Mouse (Mus musculus): Measurements from ENCODE around the gene Cux1. TPM values are rescaled to one million over a fixed set of nuclear protein-coding genes. Genes with fewer than 3 reads are reported as not detected.

Gene Cux1
- polyA plus RNA-seq, 1 experiment, result 149 TPM

DNA sequence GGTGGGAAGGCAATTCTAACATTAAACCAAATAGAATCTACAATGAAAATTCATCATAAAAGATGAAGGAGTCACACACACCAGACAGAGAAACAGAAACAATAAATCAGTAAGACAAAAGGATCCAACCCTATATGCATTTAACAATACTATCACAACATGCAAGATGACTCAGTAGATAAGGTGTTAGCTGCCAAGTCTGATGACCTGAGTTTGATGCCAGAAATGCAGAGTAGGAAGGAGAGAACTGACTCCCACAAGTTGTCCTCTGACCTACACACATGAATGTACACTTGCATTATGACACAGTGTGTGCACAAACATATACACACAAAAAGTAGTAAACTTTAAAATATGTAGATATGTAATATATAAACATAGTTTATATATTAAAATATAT is 24.1 kb downstream of the Cux1 start:
- H3K4me1 ChIP-seq (ENCODE audit: control insufficient read depth, insufficient read depth, low read length), result peaks cover 24% of the 10 kb centered on the region
- TF ChIP-seq CTCF (IDR thresholded peaks at IDR 0.05; ENCODE audit: low read depth, low read length) (no peak), POLR2A (IDR thresholded peaks at IDR 0.05; ENCODE audit: borderline replicate concordance, low read depth, low read length) (no peak)
- no peak overlapping the region for H3K4me3 ChIP-seq (ENCODE audit: insufficient read depth, low read length)
- H3K27ac ChIP-seq (ENCODE audit: insufficient read depth, low read depth, low read length), result no peak overlapping the region

- Histone ChIP-seq H3K4me1 (ENCODE audit: control insufficient read depth, insufficient read depth, low read length) (peaks cover 43% of the 10 kb centered on the region), H3K4me3 (ENCODE audit: insufficient read depth, low read length) (no peak overlapping the region), H3K27ac (ENCODE audit: insufficient read depth, low read depth, low read length) (no peak overlapping the region)
- TF ChIP-seq CTCF (IDR thresholded peaks at IDR 0.05; ENCODE audit: low read depth, low read length) (no peak), POLR2A (IDR thresholded peaks at IDR 0.05; ENCODE audit: borderline replicate concordance, low read depth, low read length) (no peak)
Observed at GRCm38 (mm10) chr5:136540952-136541351, 26.3 kb downstream of the Cux1 start.

- Histone ChIP-seq H3K4me3 (ENCODE audit: insufficient read depth, low read length) (no peak overlapping the region), H3K27ac (ENCODE audit: insufficient read depth, low read depth, low read length) (no peak overlapping the region), H3K4me1 (ENCODE audit: control insufficient read depth, insufficient read depth, low read length) (peaks cover 43% of the 10 kb centered on the region)
- TF ChIP-seq POLR2A (IDR thresholded peaks at IDR 0.05; ENCODE audit: borderline replicate concordance, low read depth, low read length), result no peak
- TF ChIP-seq CTCF (IDR thresholded peaks at IDR 0.05; ENCODE audit: low read depth, low read length), result no peak
Observed at GRCm38 (mm10) chr5:136540055-136540838, 27.0 kb downstream of the Cux1 start.

DNA sequence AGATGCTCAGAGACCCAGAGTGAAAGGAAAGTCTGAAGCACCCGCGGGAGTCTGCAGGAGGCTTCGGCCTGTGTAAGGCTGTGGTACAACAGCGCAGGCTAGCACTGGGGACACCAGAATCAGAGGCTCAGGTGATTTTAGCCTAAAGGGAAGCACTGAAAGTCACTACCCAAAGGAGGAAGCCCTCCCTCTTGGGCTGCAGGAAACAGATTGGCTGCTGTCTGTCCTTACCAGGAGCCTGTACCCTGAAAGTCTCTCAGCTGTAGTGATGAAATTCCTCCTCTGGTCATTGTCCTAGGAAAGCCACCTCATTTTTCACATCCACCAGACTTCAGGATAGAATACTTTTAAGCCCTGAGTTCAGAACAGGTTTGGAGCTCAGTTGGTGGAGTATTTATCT is 30.5 kb downstream of the Cux1 start:
- TF ChIP-seq POLR2A (IDR thresholded peaks at IDR 0.05; ENCODE audit: borderline replicate concordance, low read depth, low read length) (no peak), CTCF (IDR thresholded peaks at IDR 0.05; ENCODE audit: low read depth, low read length) (no peak)
- Histone ChIP-seq H3K4me3 (ENCODE audit: insufficient read depth, low read length) (no peak overlapping the region), H3K27ac (ENCODE audit: insufficient read depth, low read depth, low read length) (no peak overlapping the region), H3K4me1 (ENCODE audit: control insufficient read depth, insufficient read depth, low read length) (peaks cover 69% of the 10 kb centered on the region)

DNA sequence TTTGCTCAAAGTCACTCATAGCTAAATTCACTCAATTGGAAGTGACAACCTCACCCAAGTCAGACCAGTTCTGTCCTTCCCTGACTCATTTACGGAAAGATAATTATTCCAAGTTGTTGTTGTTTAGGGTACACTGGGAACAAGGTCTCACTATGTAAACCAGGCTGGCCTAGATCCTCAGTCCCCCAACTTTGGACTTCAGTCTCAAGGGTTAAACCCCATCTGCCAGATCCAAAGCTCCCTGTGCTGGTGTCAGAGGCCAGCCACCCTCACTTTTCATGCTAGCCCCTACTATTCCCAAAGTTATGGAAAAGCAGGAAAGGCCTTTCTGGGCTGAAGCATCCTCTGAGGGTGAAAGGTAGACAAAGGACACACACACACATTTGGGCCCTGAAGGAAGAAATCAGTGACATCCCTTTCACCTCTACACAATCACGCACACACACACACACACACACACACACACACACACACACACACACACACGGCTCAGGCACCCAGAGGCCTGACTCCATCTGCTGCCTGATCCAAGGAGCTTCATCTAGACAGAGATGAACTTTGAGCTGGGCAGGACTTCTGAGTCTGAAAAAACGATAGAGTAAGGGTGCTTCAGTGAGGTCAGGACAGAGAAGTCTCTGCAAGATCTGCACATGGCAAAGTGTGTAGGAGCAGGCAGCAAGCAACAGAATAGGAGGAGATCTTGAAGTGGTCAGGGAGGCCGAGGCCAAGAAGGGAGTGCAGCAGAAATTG is 31.1 kb downstream of the Cux1 start:
- peaks cover 75% of the 10 kb centered on the region for H3K4me1 ChIP-seq (ENCODE audit: control insufficient read depth, insufficient read depth, low read length)
- no peak overlapping the region for H3K4me3 ChIP-seq (ENCODE audit: insufficient read depth, low read length)
- TF ChIP-seq POLR2A (IDR thresholded peaks at IDR 0.05; ENCODE audit: borderline replicate concordance, low read depth, low read length) (no peak), CTCF (IDR thresholded peaks at IDR 0.05; ENCODE audit: low read depth, low read length) (no peak)

GRCm38 (mm10) chr5:136535204-136535603 is 32.1 kb downstream of the Cux1 start:
- Histone ChIP-seq H3K4me3 (ENCODE audit: insufficient read depth, low read length) (no peak overlapping the region), H3K27ac (ENCODE audit: insufficient read depth, low read depth, low read length) (no peak overlapping the region), H3K4me1 (ENCODE audit: control insufficient read depth, insufficient read depth, low read length) (peaks cover 82% of the 10 kb centered on the region)
- no peak for TF ChIP-seq CTCF (IDR thresholded peaks at IDR 0.05; ENCODE audit: low read depth, low read length)
- TF ChIP-seq POLR2A (IDR thresholded peaks at IDR 0.05; ENCODE audit: borderline replicate concordance, low read depth, low read length), result no peak

More for the DNA sequence above, 31.1 kb downstream of the Cux1 start:
- no peak overlapping the region for H3K27ac ChIP-seq (ENCODE audit: insufficient read depth, low read depth, low read length)

DNA sequence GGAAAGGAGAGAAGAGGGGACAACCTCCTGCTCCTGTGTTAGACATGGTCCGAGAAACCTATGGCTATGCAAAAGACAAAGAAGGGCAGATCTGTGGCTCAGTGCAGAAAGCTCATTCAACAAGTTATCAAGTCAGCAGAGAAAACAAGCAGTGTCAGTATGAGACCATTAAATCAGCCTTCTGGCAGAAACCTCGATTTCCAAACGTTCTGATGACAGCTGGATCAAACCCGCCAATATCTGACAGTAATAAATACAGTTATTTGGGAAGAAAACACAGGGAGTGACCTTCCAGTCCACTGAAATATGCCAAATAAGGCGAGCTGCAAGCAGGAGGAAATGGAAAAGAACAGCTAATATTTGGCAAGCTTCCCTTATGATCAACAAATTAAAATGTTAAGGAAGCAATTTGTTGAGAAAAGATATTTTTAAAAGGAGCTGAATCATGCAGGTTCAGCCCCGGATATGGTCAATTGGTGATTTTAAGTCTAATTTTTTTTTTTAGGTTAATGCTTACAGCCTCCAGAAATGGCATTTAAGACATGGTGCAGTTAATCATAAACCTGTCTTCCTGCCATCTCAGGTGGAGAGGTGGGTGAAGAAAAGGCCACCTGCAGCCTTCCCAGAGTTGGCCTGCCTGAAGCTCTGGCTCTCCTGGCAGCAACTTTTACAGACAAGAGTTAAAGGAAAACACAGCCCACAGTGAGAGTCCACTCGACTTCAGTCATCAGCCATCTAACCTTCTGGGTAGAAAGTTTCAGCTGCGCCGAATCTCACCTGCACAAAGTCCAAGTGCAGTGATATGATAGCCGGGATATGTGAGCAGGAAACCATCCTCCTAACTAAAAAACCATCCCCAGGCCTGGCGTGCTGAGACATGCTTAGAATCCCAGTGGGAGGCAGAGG is 33.7 kb downstream of the Cux1 start:
- TF ChIP-seq CTCF (IDR thresholded peaks at IDR 0.05; ENCODE audit: low read depth, low read length) (no peak), POLR2A (IDR thresholded peaks at IDR 0.05; ENCODE audit: borderline replicate concordance, low read depth, low read length) (no peak)
- H3K27ac ChIP-seq (ENCODE audit: insufficient read depth, low read depth, low read length), result peak overlapping the region; percentile 50

GRCm38 (mm10) chr5:136531674-136532365 is 35.5 kb downstream of the Cux1 start:
- no peak overlapping the region for H3K4me3 ChIP-seq (ENCODE audit: insufficient read depth, low read length)
- H3K4me1 ChIP-seq (ENCODE audit: control insufficient read depth, insufficient read depth, low read length), result peaks cover 64% of the 10 kb centered on the region
- peak overlapping the region; percentile 87 for H3K27ac ChIP-seq (ENCODE audit: insufficient read depth, low read depth, low read length)
- TF ChIP-seq POLR2A (IDR thresholded peaks at IDR 0.05; ENCODE audit: borderline replicate concordance, low read depth, low read length) (no peak), CTCF (IDR thresholded peaks at IDR 0.05; ENCODE audit: low read depth, low read length) (no peak)

More for the DNA sequence above, 33.7 kb downstream of the Cux1 start:
- Histone ChIP-seq H3K4me3 (ENCODE audit: insufficient read depth, low read length) (no peak overlapping the region), H3K4me1 (ENCODE audit: control insufficient read depth, insufficient read depth, low read length) (peaks cover 75% of the 10 kb centered on the region)

- TF ChIP-seq POLR2A (IDR thresholded peaks at IDR 0.05; ENCODE audit: borderline replicate concordance, low read depth, low read length) (no peak), CTCF (IDR thresholded peaks at IDR 0.05; ENCODE audit: low read depth, low read length) (no peak)
- peaks cover 55% of the 10 kb centered on the region for H3K4me1 ChIP-seq (ENCODE audit: control insufficient read depth, insufficient read depth, low read length)
- H3K27ac ChIP-seq (ENCODE audit: insufficient read depth, low read depth, low read length), result peak overlapping the region; percentile 87; the same call in 1 of the 2 replicates
- no peak overlapping the region for H3K4me3 ChIP-seq (ENCODE audit: insufficient read depth, low read length)
Observed at GRCm38 (mm10) chr5:136530931-136531330, 36.4 kb downstream of the Cux1 start.
